In the genomic region with DNA sequence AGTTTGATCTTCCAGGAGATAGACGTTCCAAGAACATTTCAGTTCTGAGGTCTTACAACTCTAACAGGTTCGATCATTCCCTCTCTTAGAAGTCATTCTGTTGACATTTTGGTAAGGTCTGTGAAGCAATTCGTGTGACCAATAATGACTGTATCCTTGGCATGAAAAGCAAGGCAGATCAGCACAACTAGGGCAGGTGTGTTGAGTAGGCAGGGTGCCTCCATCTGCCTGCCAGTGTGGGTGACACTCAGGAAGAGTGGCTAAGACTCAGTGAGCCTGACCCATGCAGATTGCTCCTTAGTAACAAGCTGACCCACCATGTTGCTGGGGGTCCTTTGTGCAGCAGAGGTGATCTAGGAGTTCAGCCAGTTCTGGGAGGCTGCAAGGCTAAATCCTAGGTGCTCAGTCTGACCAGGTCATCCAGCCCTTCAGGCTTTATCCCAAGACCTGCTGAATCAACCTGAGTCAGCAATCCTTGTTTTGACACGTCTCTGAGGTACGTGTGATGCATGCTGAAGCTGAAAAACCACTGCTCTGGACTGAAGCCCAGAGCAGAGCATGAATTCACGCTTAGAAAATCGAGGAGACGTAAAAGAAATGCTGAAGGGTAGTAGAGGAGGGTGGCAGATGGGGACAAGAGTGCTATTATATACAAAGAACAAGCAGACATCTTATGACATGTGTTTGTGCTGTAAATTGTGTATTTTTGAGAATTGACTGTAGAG, we compare ENCODE assay signal across 12 mouse cellular contexts.
DNase-seq lines count a peak whose midpoint lies in the region; ATAC-seq lines count a peak whose summit lies in the region.
"Had no signal": no experiment of that assay in that cellular context is flagged by ENCODE, and none has a peak within 500 bp of the region (broad histone marks: within the 10 kb centered on the region; RNA-seq: fewer than 3 reads in every experiment).

No protein-coding gene starts in this region.

- intact Hi-C loops in left cerebral cortex, postnatal 25 days (cut with DNase I), result no loop called here

- no peak overlapping the region for H3K4me2 ChIP-seq in kidney, embryonic 14.5 days (replicated peaks; ENCODE audit: low read depth, low read length)
- H3K4me2 ChIP-seq: liver, embryonic 15.5 days; midbrain, embryonic 12.5 days had no signal

- peak; percentile 79 for ATAC-seq in cerebellum, adult (ENCODE audit: insufficient number of reproducible peaks, low FRiP score, low TSS enrichment)
- no peak for ATAC-seq in megakaryocyte, adult 5-6 weeks (ENCODE audit: poor library complexity, severe bottlenecking)
- ATAC-seq in kidney, embryonic 14.5 days (ENCODE audit: low FRiP score, low TSS enrichment), result no peak

- no peak overlapping the region for H3K27ac ChIP-seq in kidney, embryonic 14.5 days (ENCODE audit: low read depth, low read length)
- H3K27ac ChIP-seq: liver, embryonic 15.5 days; midbrain, embryonic 12.5 days had no signal

- H3K9ac ChIP-seq in kidney, embryonic 14.5 days (ENCODE audit: low read depth, low read length), result no peak overlapping the region
- H3K9ac ChIP-seq: liver, embryonic 15.5 days; midbrain, embryonic 12.5 days had no signal

- H3K9me3 ChIP-seq in megakaryocyte, embryonic 14.5 days, result peaks cover 9% of the 10 kb centered on the region; the same call in 1 of the 2 replicates
- no peaks in the 10 kb centered on the region for H3K9me3 ChIP-seq in kidney, embryonic 14.5 days (ENCODE audit: control insufficient read depth, low read length)
- H3K9me3 ChIP-seq: liver, embryonic 15.5 days; midbrain, embryonic 12.5 days had no signal

- DNase-seq in cerebellum, adult 11 months, result no peak
- DNase-seq in cerebellum, adult 9-11 months, result peak; percentile 14
- peak; percentile 14 to 30 for DNase-seq in left cerebral cortex, postnatal 25 days (ENCODE audit: low spot score in 2 of 2)
- no peak for DNase-seq in gastrocnemius, adult 8-10 months (ENCODE audit: low spot score in 2 of 2)
- DNase-seq: heart, adult 18-20 months; kidney, postnatal 4 days had no signal

- 74% methylated on average over 8 of the region's 8 CpGs for WGBS in kidney, embryonic 14.5 days

- no peaks in the 10 kb centered on the region for H3K36me3 ChIP-seq in megakaryocyte, embryonic 14.5 days (replicated peaks; ENCODE audit: low read length)
- no peaks in the 10 kb centered on the region for H3K36me3 ChIP-seq in kidney, embryonic 14.5 days (ENCODE audit: control insufficient read depth, insufficient read depth, low read length)
- H3K36me3 ChIP-seq: liver, embryonic 15.5 days; midbrain, embryonic 12.5 days had no signal

- H3K4me3 ChIP-seq in megakaryocyte, embryonic 14.5 days (replicated peaks), result peak overlapping the region; percentile 64
- H3K4me3 ChIP-seq in kidney, embryonic 14.5 days (ENCODE audit: low read length), result no peak overlapping the region
- H3K4me3 ChIP-seq: liver, embryonic 15.5 days; midbrain, embryonic 12.5 days had no signal

- no peaks in the 10 kb centered on the region for H3K4me1 ChIP-seq in megakaryocyte, embryonic 14.5 days
- H3K4me1 ChIP-seq in kidney, embryonic 14.5 days (ENCODE audit: control insufficient read depth, insufficient read depth, low read length), result no peaks in the 10 kb centered on the region
- H3K4me1 ChIP-seq: liver, embryonic 15.5 days; midbrain, embryonic 12.5 days had no signal

- no peaks in the 10 kb centered on the region for H3K27me3 ChIP-seq in megakaryocyte, embryonic 14.5 days (replicated peaks)
- H3K27me3 ChIP-seq in kidney, embryonic 14.5 days (ENCODE audit: control insufficient read depth, insufficient read depth, low read length), result no peaks in the 10 kb centered on the region
- H3K27me3 ChIP-seq: liver, embryonic 15.5 days; midbrain, embryonic 12.5 days had no signal

Comparison
In these comparisons a context has a peak if more than half of its experiments do, and no peak if none do; other contexts are left out.
1. DNase-seq: peak in cerebellum, adult 9-11 months (single experiment) and left cerebral cortex, postnatal 25 days (2 of 2); none in cerebellum, adult 11 months (single experiment) and gastrocnemius, adult 8-10 months (0 of 2).